Mouse (Mus musculus) ES-Bruce4 (cell line): ENCODE data around the gene Nanos2. TPM values are rescaled to one million over a fixed set of nuclear protein-coding genes. Genes with fewer than 3 reads are reported as not detected.

Experiments
- H3K27ac ChIP-seq: 2 replicates; pipeline ENCODE4 v1.5.1; 2012; ENCODE audit warnings: low read length, inconsistent platforms; ENCODE audit not compliant: insufficient read depth
- H3K27me3 ChIP-seq: 2 replicates; pipeline ENCODE4 v1.6.1; 2012; ENCODE audit warnings: mild to moderate bottlenecking, low read length, inconsistent platforms; ENCODE audit not compliant: control insufficient read depth, poor library complexity, insufficient read depth, severe bottlenecking
- H3K36me3 ChIP-seq: 2 replicates; pipeline ENCODE4 v1.6.1; 2012; ENCODE audit warnings: inconsistent platforms, mild to moderate bottlenecking, low read length, moderate library complexity; ENCODE audit not compliant: control insufficient read depth, poor library complexity, insufficient read depth, severe bottlenecking
- H3K4me1 ChIP-seq: one replicate; pipeline ENCODE4 v1.8.1; 2011; ENCODE audit warnings: low read length; ENCODE audit not compliant: control insufficient read depth, insufficient read depth
- H3K4me3 ChIP-seq: 2 replicates; pipeline ENCODE4 v1.5.1; 2011; ENCODE audit warnings: low read depth, mild to moderate bottlenecking, low read length
- H3K9ac ChIP-seq: 2 replicates; pipeline ENCODE4 v1.6.1; 2012; ENCODE audit warnings: low read depth, mild to moderate bottlenecking, inconsistent platforms; ENCODE audit not compliant: poor library complexity, severe bottlenecking
- H3K9me3 ChIP-seq: replicated peaks from 2 replicates; pipeline ENCODE4 v1.6.1; 2012; ENCODE audit warnings: mild to moderate bottlenecking, low read length, inconsistent platforms; ENCODE audit not compliant: control insufficient read depth, poor library complexity, insufficient read depth, severe bottlenecking
- CTCF ChIP-seq: IDR thresholded peaks from one replicate; pipeline ENCODE4 v1.8.1; 2011; ENCODE audit warnings: low read depth, low read length
- EP300 ChIP-seq: IDR thresholded peaks from 2 replicates; pipeline ENCODE4 v1.6.1; 2011; ENCODE audit warnings: low read depth, low read length; ENCODE audit not compliant: insufficient read depth
- POLR2A ChIP-seq: IDR thresholded peaks from one replicate; pipeline ENCODE4 v1.8.1; 2011; ENCODE audit warnings: low read length; ENCODE audit not compliant: insufficient read depth
- polyA plus RNA-seq: library from polyadenylated mRNA; stranded (reverse); fragments of >200 nt; gene quantifications from 2 replicates; pipeline ENCODE4 v1.2.4, GENCODE M21; 2011; ENCODE audit warnings: low read depth; ENCODE audit not compliant: missing spikeins, insufficient read depth, insufficient read length

Nanos2 gene
- polyA plus RNA-seq, 1 experiment, result not detected

DNA sequence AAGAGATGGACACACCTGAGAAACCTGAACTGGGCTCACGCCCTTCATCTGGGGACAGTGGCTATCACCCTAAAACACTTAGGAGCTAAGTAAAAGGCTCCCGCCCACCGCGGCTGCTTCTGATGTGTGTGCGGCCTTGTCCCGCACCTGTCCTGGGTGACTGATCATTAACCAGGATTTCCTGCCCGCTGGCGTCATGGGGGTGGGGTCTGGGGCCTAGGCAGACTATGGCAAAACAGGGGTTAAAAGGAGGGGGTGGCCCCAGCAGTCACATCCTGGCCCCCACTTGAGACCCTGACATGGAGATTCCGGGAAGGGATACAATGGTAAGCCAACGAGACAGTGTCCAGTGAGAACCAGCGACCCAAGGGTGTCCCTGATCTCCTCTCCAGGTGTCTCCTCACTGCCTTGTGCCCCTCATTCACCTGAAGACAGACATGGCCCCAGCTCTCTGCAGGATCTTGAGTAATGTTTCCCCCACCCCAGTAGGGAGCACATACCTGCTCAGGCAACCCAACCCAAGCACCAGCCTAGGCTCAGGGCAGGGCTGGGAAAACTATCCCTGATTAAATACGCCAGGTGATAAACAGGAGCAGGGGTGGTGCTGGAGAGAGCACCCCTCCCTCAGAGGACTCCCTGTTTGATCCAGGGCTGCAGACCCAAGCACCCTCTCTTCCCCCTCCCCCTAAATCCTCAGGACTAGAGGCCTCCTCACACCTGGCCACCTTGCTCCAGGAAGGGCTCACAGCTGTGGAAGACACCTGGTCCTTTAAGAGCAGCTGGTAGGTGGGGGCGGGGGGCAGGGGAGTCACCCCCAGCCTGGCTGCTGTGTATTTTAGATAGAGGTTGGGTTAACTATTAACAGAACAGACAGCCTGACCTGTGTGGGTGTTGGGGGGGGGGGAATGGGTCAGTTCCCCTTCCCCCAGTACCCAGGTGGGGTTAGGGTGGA lies 20.1 kb downstream of the Nanos2 start:
- Histone ChIP-seq H3K4me3 (no peak overlapping the region), H3K9me3 (no peaks in the 10 kb centered on the region), H3K27me3 (no peaks in the 10 kb centered on the region), H3K36me3 (peaks cover 5% of the 10 kb centered on the region; the same call in 1 of the 2 replicates), H3K9ac (no peak overlapping the region), H3K4me1 (no peaks in the 10 kb centered on the region), H3K27ac (no peak overlapping the region)
- TF ChIP-seq CTCF (no peak), POLR2A (no peak), EP300 (no peak)

DNA sequence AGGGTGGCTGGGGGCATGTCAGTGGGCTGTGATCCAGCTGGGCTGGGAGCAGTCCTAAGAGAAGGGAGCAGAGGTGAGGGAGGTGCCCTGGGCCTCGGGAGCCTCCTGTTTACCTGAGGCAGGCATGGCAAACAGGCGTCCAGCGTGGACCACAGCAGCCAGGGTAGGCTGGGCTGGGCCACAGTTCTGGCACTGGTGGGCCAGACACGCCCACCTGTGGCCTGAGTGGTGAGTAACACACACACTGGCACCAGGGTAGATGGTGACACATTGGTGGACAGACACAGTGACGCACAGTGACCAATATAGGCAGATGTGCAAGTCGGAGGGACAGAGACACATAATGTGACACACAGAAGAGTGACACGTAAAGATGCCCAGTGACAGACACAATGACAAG lies 23.4 kb downstream of the Nanos2 start:
- no peaks in the 10 kb centered on the region for H3K4me1 ChIP-seq
- peaks cover 2% of the 10 kb centered on the region; the same call in 1 of the 2 replicates for H3K36me3 ChIP-seq
- no peak overlapping the region for H3K4me3 ChIP-seq
- no peaks in the 10 kb centered on the region for H3K27me3 ChIP-seq
- no peak overlapping the region for H3K9ac ChIP-seq
- TF ChIP-seq EP300 (no peak), CTCF (no peak), POLR2A (no peak)
- no peaks in the 10 kb centered on the region for H3K9me3 ChIP-seq
- H3K27ac ChIP-seq, result no peak overlapping the region

DNA sequence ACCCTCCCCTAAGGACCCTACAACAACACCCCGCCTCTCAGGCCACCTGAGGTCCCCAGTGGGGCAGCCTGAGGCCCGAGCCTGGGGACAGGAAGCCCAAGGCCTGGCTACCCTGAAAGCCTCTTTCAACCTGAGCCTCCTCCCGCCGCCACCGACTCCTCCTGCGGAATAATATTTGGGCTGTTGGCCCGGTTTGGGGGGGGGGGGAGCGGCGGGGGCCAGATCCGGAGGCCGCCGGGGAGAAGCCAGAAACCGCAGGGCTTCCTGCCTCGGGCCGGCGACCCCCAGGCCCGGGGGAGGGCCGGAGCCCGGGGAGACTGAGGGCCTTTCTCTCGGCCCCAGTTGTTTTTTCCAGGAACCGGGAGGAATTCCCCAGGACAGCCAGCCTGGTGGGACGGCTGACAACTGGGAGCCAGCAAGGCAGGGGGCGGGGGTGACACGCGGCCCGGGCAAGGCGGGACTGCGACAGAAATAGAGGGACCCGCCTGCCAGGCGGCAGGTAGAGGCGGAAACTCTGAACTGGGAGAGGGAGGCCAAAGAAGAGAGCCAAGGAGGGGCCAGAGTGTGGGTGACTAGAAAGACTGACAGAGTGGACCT lies 24.9 kb downstream of the Nanos2 start:
- Histone ChIP-seq H3K27ac (no peak overlapping the region), H3K36me3 (no peaks in the 10 kb centered on the region), H3K27me3 (no peaks in the 10 kb centered on the region), H3K9me3 (no peaks in the 10 kb centered on the region), H3K9ac (peak overlapping the region; percentile 88), H3K4me3 (peak overlapping the region; percentile 35; the same call in 1 of the 2 replicates), H3K4me1 (no peaks in the 10 kb centered on the region)
- no peak for TF ChIP-seq POLR2A
- no peak for TF ChIP-seq EP300

DNA sequence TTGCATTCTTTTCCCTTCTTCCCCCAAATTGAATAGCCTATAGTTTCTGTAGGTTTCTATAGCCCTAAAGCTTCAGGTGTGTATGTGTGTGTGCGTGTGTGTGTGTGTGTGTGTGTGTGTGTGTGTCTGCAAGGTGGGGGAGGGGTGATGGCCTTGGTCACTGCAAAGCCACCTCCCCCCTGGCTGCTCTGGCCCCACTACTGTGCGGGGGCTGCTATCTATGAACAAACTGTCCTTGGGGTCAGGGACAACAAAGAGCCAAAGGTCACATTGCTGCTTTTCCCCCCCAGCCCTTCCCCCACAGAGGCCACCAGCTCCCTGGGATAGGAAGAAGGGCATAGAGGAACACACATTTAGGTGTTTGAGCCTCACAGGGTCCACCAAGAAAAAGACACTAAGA lies 25.7 kb downstream of the Nanos2 start:
- no peak for TF ChIP-seq EP300
- TF ChIP-seq CTCF, result no peak
- Histone ChIP-seq H3K9me3 (no peaks in the 10 kb centered on the region), H3K27me3 (no peaks in the 10 kb centered on the region), H3K4me1 (no peaks in the 10 kb centered on the region), H3K36me3 (no peaks in the 10 kb centered on the region), H3K27ac (no peak overlapping the region), H3K4me3 (no peak overlapping the region), H3K9ac (no peak overlapping the region)

DNA sequence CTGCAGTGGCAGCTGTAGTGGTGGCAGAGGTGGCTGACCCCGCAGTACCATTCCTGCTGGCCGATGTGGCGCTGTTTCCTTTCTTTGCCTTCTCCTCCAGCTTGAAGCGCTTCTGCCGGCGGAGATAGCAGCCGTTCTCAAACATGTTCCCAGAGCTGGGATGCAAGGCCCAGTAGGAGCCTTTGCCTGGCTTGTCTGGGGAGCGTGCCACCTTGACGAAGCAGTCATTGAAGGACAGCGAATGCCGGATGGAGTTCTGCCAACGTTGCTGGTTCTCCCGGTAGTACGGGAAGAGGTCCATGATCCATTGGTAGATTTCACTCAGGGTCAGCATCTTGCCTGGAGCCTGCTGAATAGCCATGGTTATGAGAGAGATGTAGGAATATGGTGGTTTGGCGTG lies 27.3 kb downstream of the Nanos2 start:
- Histone ChIP-seq H3K27ac (no peak overlapping the region), H3K9ac (no peak overlapping the region), H3K4me3 (no peak overlapping the region), H3K4me1 (peaks cover 1% of the 10 kb centered on the region), H3K27me3 (no peaks in the 10 kb centered on the region), H3K9me3 (no peaks in the 10 kb centered on the region), H3K36me3 (no peaks in the 10 kb centered on the region)
- TF ChIP-seq CTCF, result peak; percentile 9
- no peak for TF ChIP-seq POLR2A
- TF ChIP-seq EP300, result no peak

DNA sequence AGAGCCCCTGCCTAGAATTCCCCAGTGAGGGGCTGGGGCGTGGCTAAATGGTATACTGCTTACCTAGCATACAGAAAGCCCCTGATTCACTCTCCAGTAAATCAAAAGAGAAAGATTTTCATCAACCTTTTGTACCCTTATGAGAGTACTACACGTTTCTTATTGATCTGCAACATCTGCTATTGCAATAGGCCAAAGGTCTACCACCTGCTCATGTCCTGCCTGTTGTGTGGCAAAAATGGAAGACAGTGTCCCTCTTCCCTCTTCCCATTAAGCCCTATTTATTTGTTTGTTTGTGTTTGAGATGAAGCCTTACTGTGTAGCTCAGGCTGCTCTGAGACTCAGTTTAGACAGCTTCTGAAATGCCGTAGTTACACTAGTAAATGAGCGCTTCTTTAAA lies 28.8 kb downstream of the Nanos2 start:
- Histone ChIP-seq H3K36me3 (no peaks in the 10 kb centered on the region), H3K4me1 (peaks cover 3% of the 10 kb centered on the region), H3K9me3 (no peaks in the 10 kb centered on the region), H3K27ac (no peak overlapping the region), H3K27me3 (no peaks in the 10 kb centered on the region), H3K9ac (no peak overlapping the region), H3K4me3 (no peak overlapping the region)
- TF ChIP-seq POLR2A (no peak), EP300 (no peak), CTCF (no peak)
